Mouse (Mus musculus): ENCODE measurements around the gene Gm11011.

DNA sequence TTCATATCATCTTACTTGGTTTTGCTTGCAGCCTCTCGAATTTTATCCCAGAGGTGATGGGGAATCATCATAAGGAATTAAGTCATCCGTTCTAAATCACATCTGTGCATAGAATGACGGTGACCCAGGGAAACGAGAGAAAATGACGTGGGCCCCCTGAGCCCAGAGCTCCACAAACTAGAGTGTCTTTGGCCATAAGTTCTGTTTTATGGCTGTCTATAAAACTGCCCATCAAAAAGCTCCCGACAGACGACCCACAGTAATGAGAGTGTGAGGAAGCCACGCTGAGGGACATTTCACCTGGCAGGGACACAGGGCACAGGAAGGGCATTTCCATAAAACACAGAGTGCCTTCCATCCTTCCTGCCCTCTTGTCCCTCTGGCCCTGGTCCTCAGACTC, 23.3 kb upstream of the Gm11011 start:
- TF ChIP-seq CTCF (IDR thresholded peaks at IDR 0.05; ENCODE audit: extremely low read depth, insufficient read length, insufficient replicate concordance, low read depth, low read length) (no peak), POLR2A (IDR thresholded peaks at IDR 0.05; ENCODE audit: low read depth, low read length) (no peak)

Measured in small intestine, adult 2 months (tissue).